Mouse (Mus musculus) kidney, adult 2 months (tissue): ENCODE measurements around the gene Ccdc81.

ENCODE experiments used
- CTCF ChIP-seq: fragments of 200-500 bp; conservative IDR thresholded peaks from 2 replicates; pipeline ENCODE4 v1.5.1; 2011; ENCODE audit warnings: low read depth, mild to moderate bottlenecking, control low read depth, low read length, moderate library complexity, mixed read lengths; ENCODE audit not compliant: insufficient read depth, insufficient read length
- POLR2A ChIP-seq: fragments of 200-500 bp; IDR thresholded peaks from one replicate; pipeline ENCODE4 v1.6.1; 2011; ENCODE audit warnings: low read depth, low read length, control low read depth

GRCm38 (mm10) chr7:89903007-89903406 is 422 bp downstream of the Ccdc81 start:
- no peak for TF ChIP-seq CTCF
- no peak for TF ChIP-seq POLR2A
